Mouse (Mus musculus): ENCODE data around the gene Gm3250. TPM values are rescaled to one million over a fixed set of nuclear protein-coding genes. Genes with fewer than 3 reads are reported as not detected.
"Not testable (repeated sequence)": the region's sequence is repeated elsewhere in the genome, so short reads cannot be mapped to it uniquely, and the experiment has no call there.

The Gm3250 gene
- polyA plus RNA-seq, 1 experiment from 2014 or later, result not detected

GRCm38 (mm10) chr10:77794976-77795375 lies 12.6 kb upstream of the Gm3250 start, which contains the start of gene Gm9639:
TSS of gene Gm9639 (minus strand) at chr10:77795076.
- Histone ChIP-seq H3K9me3 (replicated peaks) (no peaks in the 10 kb centered on the region), H3K27me3 (no peaks in the 10 kb centered on the region), H3K36me3 (no peaks in the 10 kb centered on the region), H3K4me2 (no peak within 1 kb of the TSS), H3K27ac (no peak within 1 kb of the TSS), H3K9ac (no peak within 1 kb of the TSS), H3K4me1 (replicated peaks) (no peaks in the 10 kb centered on the region), H3K4me3 (replicated peaks) (no peak within 1 kb of the TSS)
- WGBS (ENCODE audit: insufficient replicate concordance), result 54% methylated on average over 2 of the region's 2 CpGs
- DNase-seq (no peak), ATAC-seq (ENCODE audit: low read depth) (no peak)

GRCm38 (mm10) chr10:77788621-77789020 lies 6.3 kb upstream of the Gm3250 start:
- H3K4me3 ChIP-seq (replicated peaks), result no peak overlapping the region
- 55% methylated on average over 2 of the region's 2 CpGs for WGBS (ENCODE audit: insufficient replicate concordance)
- no peak overlapping the region for H3K9ac ChIP-seq
- no peaks in the 10 kb centered on the region for H3K4me1 ChIP-seq (replicated peaks)
- H3K27ac ChIP-seq, result no peak overlapping the region
- DNase-seq (no peak), ATAC-seq (ENCODE audit: low read depth) (no peak)
- H3K36me3 ChIP-seq, result no peaks in the 10 kb centered on the region
- no peaks in the 10 kb centered on the region for H3K9me3 ChIP-seq (replicated peaks)
- H3K27me3 ChIP-seq, result no peaks in the 10 kb centered on the region
- no peak overlapping the region for H3K4me2 ChIP-seq

GRCm38 (mm10) chr10:77787876-77788275 lies 5.5 kb upstream of the Gm3250 start, which contains the start of gene Gm7137:
TSS of gene Gm7137 (minus strand) at chr10:77788200.
- H3K27ac ChIP-seq; H3K9me3 ChIP-seq (replicated peaks); H3K4me1 ChIP-seq (replicated peaks); H3K27me3 ChIP-seq; H3K4me2 ChIP-seq; ATAC-seq (ENCODE audit: low read depth); DNase-seq; H3K9ac ChIP-seq; H3K36me3 ChIP-seq; H3K4me3 ChIP-seq (replicated peaks): not testable (repeated sequence)
- 30% methylated on average over 1 of the region's 1 CpGs for WGBS (ENCODE audit: insufficient replicate concordance)

- DNase-seq; H3K27ac ChIP-seq; H3K4me3 ChIP-seq (replicated peaks); H3K4me2 ChIP-seq; H3K9me3 ChIP-seq (replicated peaks); H3K27me3 ChIP-seq; H3K9ac ChIP-seq; ATAC-seq (ENCODE audit: low read depth); H3K36me3 ChIP-seq; H3K4me1 ChIP-seq (replicated peaks): not testable (repeated sequence)
- WGBS (ENCODE audit: insufficient replicate concordance), result 53% methylated on average over 3 of the region's 3 CpGs
Measured at GRCm38 (mm10) chr10:77783396-77783795, 1.1 kb upstream of the Gm3250 start.

- not testable (repeated sequence) for H3K9me3 ChIP-seq (replicated peaks); H3K36me3 ChIP-seq; DNase-seq; H3K27me3 ChIP-seq; H3K4me2 ChIP-seq; H3K4me3 ChIP-seq (replicated peaks); H3K9ac ChIP-seq; H3K4me1 ChIP-seq (replicated peaks); H3K27ac ChIP-seq; ATAC-seq (ENCODE audit: low read depth)
- 36% methylated on average over 1 of the region's 1 CpGs for WGBS (ENCODE audit: insufficient replicate concordance)
Measured at GRCm38 (mm10) chr10:77776844-77777243, 5.5 kb downstream of the Gm3250 start, which contains the start of gene Gm7138. TSS of gene Gm7138 (minus strand) at chr10:77776944.

- H3K36me3 ChIP-seq; H3K4me1 ChIP-seq (replicated peaks); H3K27ac ChIP-seq; H3K9me3 ChIP-seq (replicated peaks); H3K4me2 ChIP-seq; H3K9ac ChIP-seq; H3K27me3 ChIP-seq; H3K4me3 ChIP-seq (replicated peaks); DNase-seq; ATAC-seq (ENCODE audit: low read depth): not testable (repeated sequence)
- 47% methylated on average over 1 of the region's 3 CpGs for WGBS (ENCODE audit: insufficient replicate concordance)
Measured at GRCm38 (mm10) chr10:77772142-77772541, 10.2 kb downstream of the Gm3250 start.

GRCm38 (mm10) chr10:77771225-77771624 lies 11.1 kb downstream of the Gm3250 start, which contains the start of gene Gm3238:
TSS of gene Gm3238 (minus strand) at chr10:77771325.
- 18% methylated on average over 1 of the region's 1 CpGs for WGBS (ENCODE audit: insufficient replicate concordance)

GRCm38 (mm10) chr10:77769727-77770126 lies 12.6 kb downstream of the Gm3250 start:
- no peak for DNase-seq
- no peaks in the 10 kb centered on the region for H3K27me3 ChIP-seq
- no peaks in the 10 kb centered on the region for H3K4me1 ChIP-seq (replicated peaks)
- WGBS (ENCODE audit: insufficient replicate concordance), result 56% methylated on average over 1 of the region's 1 CpGs
- H3K36me3 ChIP-seq, result no peaks in the 10 kb centered on the region
- H3K27ac ChIP-seq, result no peak overlapping the region
- H3K4me3 ChIP-seq (replicated peaks), result no peak overlapping the region
- no peak overlapping the region for H3K4me2 ChIP-seq
- H3K9me3 ChIP-seq (replicated peaks), result no peaks in the 10 kb centered on the region
- ATAC-seq (ENCODE audit: low read depth), result no peak
- H3K9ac ChIP-seq, result no peak overlapping the region

More at GRCm38 (mm10) chr10:77771225-77771624, 11.1 kb downstream of the Gm3250 start, which contains the start of gene Gm3238:
- H3K4me3 ChIP-seq (replicated peaks); H3K27me3 ChIP-seq; H3K36me3 ChIP-seq; DNase-seq; H3K4me1 ChIP-seq (replicated peaks); ATAC-seq (ENCODE audit: low read depth); H3K27ac ChIP-seq; H3K4me2 ChIP-seq; H3K9ac ChIP-seq; H3K9me3 ChIP-seq (replicated peaks): not testable (repeated sequence)

GRCm38 (mm10) chr10:77759582-77759981 lies 22.8 kb downstream of the Gm3250 start, which contains the start of gene Gm3233:
TSS of gene Gm3233 (minus strand) at chr10:77759682.
- DNase-seq; H3K4me3 ChIP-seq (replicated peaks); H3K36me3 ChIP-seq; H3K4me2 ChIP-seq; H3K27me3 ChIP-seq; H3K27ac ChIP-seq; H3K9ac ChIP-seq; ATAC-seq (ENCODE audit: low read depth); H3K4me1 ChIP-seq (replicated peaks); H3K9me3 ChIP-seq (replicated peaks): not testable (repeated sequence)
- 50% methylated on average over 1 of the region's 1 CpGs for WGBS (ENCODE audit: insufficient replicate concordance)

GRCm38 (mm10) chr10:77753448-77753847 lies 28.9 kb downstream of the Gm3250 start:
- no peaks in the 10 kb centered on the region for H3K36me3 ChIP-seq
- no peak overlapping the region for H3K27ac ChIP-seq
- H3K9ac ChIP-seq, result no peak overlapping the region
- H3K27me3 ChIP-seq, result no peaks in the 10 kb centered on the region
- H3K4me3 ChIP-seq (replicated peaks), result no peak overlapping the region
- no peaks in the 10 kb centered on the region for H3K4me1 ChIP-seq (replicated peaks)
- ATAC-seq (ENCODE audit: low read depth) (no peak), DNase-seq (no peak)
- H3K4me2 ChIP-seq, result no peak overlapping the region
- H3K9me3 ChIP-seq (replicated peaks), result no peaks in the 10 kb centered on the region

- ATAC-seq (ENCODE audit: low read depth); H3K4me2 ChIP-seq; H3K27ac ChIP-seq; H3K27me3 ChIP-seq; H3K9me3 ChIP-seq (replicated peaks); H3K4me1 ChIP-seq (replicated peaks); H3K36me3 ChIP-seq; H3K9ac ChIP-seq; DNase-seq; H3K4me3 ChIP-seq (replicated peaks): not testable (repeated sequence)
- WGBS (ENCODE audit: insufficient replicate concordance), result 39% methylated on average over 3 of the region's 3 CpGs
Measured at GRCm38 (mm10) chr10:77752312-77752711, 30.0 kb downstream of the Gm3250 start.

GRCm38 (mm10) chr10:77751254-77751653 lies 31.1 kb downstream of the Gm3250 start, which contains the start of gene Gm9736:
TSS of gene Gm9736 (minus strand) at chr10:77751354.
- not testable (repeated sequence) for ATAC-seq (ENCODE audit: low read depth); DNase-seq; H3K4me3 ChIP-seq (replicated peaks); H3K9ac ChIP-seq; H3K9me3 ChIP-seq (replicated peaks); H3K4me2 ChIP-seq; H3K4me1 ChIP-seq (replicated peaks); H3K27ac ChIP-seq; H3K36me3 ChIP-seq; H3K27me3 ChIP-seq
- 45% methylated on average over 1 of the region's 1 CpGs for WGBS (ENCODE audit: insufficient replicate concordance)
